29 mouse cellular contexts compared by ENCODE assay signal in the genomic region with DNA sequence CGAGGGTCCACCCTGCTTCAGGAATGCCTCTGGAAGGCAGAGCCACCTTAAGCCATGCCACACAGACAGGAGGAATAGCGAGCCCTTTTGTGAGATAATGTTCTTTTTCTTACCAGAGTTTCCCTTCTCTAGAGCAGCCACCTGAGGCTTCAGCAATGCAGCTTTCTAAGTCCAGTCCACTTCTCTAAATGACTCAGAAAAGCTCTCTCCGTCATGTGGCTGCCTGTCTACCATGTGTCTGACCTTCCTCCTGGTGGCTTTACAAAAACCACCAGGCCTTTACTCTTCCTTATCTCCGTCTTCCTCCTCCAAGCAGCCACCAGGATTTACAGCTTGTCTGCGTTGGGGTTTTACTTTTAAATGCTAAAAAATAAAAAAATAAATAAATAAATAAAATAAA.
"Had no signal": no experiment of that assay in that cellular context is flagged by ENCODE, and none has a peak within 500 bp of the region (broad histone marks: within the 10 kb centered on the region; RNA-seq: fewer than 3 reads in every experiment).

No protein-coding gene starts in this region.

- H3K9ac ChIP-seq: limb, embryonic 12.5 days; limb, embryonic 13.5 days; limb, embryonic 15.5 days; liver, embryonic 12.5 days; liver, embryonic 13.5 days; liver, embryonic 14.5 days; liver, embryonic 15.5 days; liver, postnatal 0 days; lung, embryonic 14.5 days; lung, embryonic 15.5 days; midbrain, embryonic 12.5 days; midbrain, embryonic 13.5 days; midbrain, embryonic 15.5 days had no signal

- H3K27me3 ChIP-seq: limb, embryonic 15.5 days; lung, embryonic 15.5 days; midbrain, embryonic 12.5 days; midbrain, embryonic 13.5 days; midbrain, embryonic 15.5 days had no signal

- H3K4me2 ChIP-seq: limb, embryonic 12.5 days; limb, embryonic 13.5 days; limb, embryonic 15.5 days; liver, embryonic 11.5 days; liver, embryonic 13.5 days; liver, embryonic 15.5 days; midbrain, embryonic 12.5 days; midbrain, embryonic 13.5 days; midbrain, embryonic 15.5 days had no signal

- H3K4me3 ChIP-seq: left cerebral cortex, adult 2 months; limb, embryonic 10.5 days; limb, embryonic 12.5 days; limb, embryonic 13.5 days; limb, embryonic 15.5 days; liver, embryonic 12.5 days; liver, embryonic 13.5 days; liver, embryonic 15.5 days; lung, embryonic 15.5 days; megakaryocyte, embryonic 14.5 days; midbrain, embryonic 12.5 days; midbrain, embryonic 13.5 days; midbrain, embryonic 15.5 days; myocyte had no signal

- H3K36me3 ChIP-seq: limb, embryonic 10.5 days; limb, embryonic 12.5 days; limb, embryonic 13.5 days; limb, embryonic 15.5 days; liver, embryonic 12.5 days; liver, embryonic 13.5 days; liver, embryonic 15.5 days; lung, embryonic 15.5 days; midbrain, embryonic 12.5 days; midbrain, embryonic 13.5 days; midbrain, embryonic 15.5 days had no signal

- H3K9me3 ChIP-seq: limb, embryonic 10.5 days; limb, embryonic 12.5 days; limb, embryonic 13.5 days; limb, embryonic 15.5 days; liver, embryonic 12.5 days; liver, embryonic 13.5 days; liver, embryonic 15.5 days; lung, embryonic 15.5 days; midbrain, embryonic 12.5 days; midbrain, embryonic 13.5 days; midbrain, embryonic 15.5 days had no signal

- H3K27ac ChIP-seq: left cerebral cortex, adult 2 months; limb, embryonic 10.5 days; limb, embryonic 12.5 days; limb, embryonic 13.5 days; limb, embryonic 15.5 days; liver, embryonic 12.5 days; liver, embryonic 13.5 days; liver, embryonic 14.5 days; liver, embryonic 15.5 days; macrophage; midbrain, embryonic 12.5 days; midbrain, embryonic 13.5 days; midbrain, embryonic 15.5 days had no signal

- DNase-seq: left cerebral cortex, postnatal 4 days; liver; liver, embryonic 13.5 days; liver, postnatal 0 days; lung, adult 18-20 months; lung, adult 2 months; lung, postnatal 10 days; lung, postnatal 14 days; lung, postnatal 36 days; lung, postnatal 4 days; midbrain, embryonic 14.5 days had no signal

- H3K4me1 ChIP-seq: limb, embryonic 12.5 days; limb, embryonic 13.5 days; limb, embryonic 15.5 days; liver, embryonic 12.5 days; liver, embryonic 13.5 days; liver, embryonic 15.5 days; megakaryocyte, embryonic 14.5 days had no signal

- ATAC-seq: liver, embryonic 12.5 days; liver, postnatal 0 days; midbrain, embryonic 13.5 days; midbrain, embryonic 15.5 days; midbrain, embryonic 16.5 days had no signal
